Mouse (Mus musculus): Measurements from ENCODE around the gene P2ry6. TPM values are rescaled to one million over a fixed set of nuclear protein-coding genes. Genes with fewer than 3 reads are reported as not detected.

Gene P2ry6
- total RNA-seq (2014; rRNA removed; ENCODE audit: low replicate concordance) = 1.0 and 4.5 TPM in 2 replicates
- polyA plus RNA-seq (2015; fragmentation: Nextera tagmentation; extraction: Ambion mirVana) = 3.5 and 3.9 TPM in 2 replicates

- peaks cover 12% of the 10 kb centered on the region for H3K27me3 ChIP-seq (ENCODE audit: control insufficient read depth, insufficient read depth, low read length)
Measured at GRCm38 (mm10) chr7:100974135-100974903, at the start of gene P2ry6. Gene P2ry6, minus strand, starts transcription at chr7:100974649.

DNA sequence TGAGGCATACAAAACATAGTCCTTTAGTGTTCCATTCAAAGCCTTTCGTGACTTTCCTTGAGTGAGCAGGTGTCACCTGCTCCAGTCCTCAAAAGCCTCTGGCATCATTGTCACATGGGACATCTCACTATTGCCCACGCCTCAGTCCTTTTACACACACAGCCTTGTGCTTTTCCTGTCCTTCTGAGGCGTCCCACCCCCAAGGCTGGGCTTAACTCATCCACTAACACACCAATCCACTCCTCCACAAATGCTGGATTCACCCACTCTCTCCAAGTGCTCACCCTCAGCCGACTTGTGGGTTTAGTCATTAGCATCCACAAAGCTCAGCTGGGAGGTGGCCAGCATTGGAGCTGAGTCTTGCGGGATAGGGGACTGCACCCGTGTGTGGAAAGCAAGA lies 43.0 kb upstream of the P2ry6 start:
- H3K4me1 ChIP-seq (ENCODE audit: control insufficient read depth, insufficient read depth) = peaks cover 3% of the 10 kb centered on the region; the same call in 1 of the 2 replicates
- H3K4me2 ChIP-seq (ENCODE audit: low read depth, low read length) = no peak overlapping the region
- ATAC-seq (ENCODE audit: insufficient read depth, low read depth) (no peak), DNase-seq (ENCODE audit: low spot score) (no peak)
- 46% methylated on average over 6 of the region's 6 CpGs for WGBS
- H3K9me3 ChIP-seq (replicated peaks; ENCODE audit: control insufficient read depth, low read length) = no peaks in the 10 kb centered on the region
- no peak overlapping the region for H3K4me3 ChIP-seq (ENCODE audit: low read depth, low read length)
- H3K9ac ChIP-seq (replicated peaks; ENCODE audit: low read depth, low read length) = no peak overlapping the region
- no peak for TF ChIP-seq CTCF (IDR thresholded peaks at IDR 0.05; ENCODE audit: low read depth)
- TF ChIP-seq EP300 (IDR thresholded peaks at IDR 0.05; ENCODE audit: low read depth) = no peak
- H3K27me3 ChIP-seq (ENCODE audit: control insufficient read depth, insufficient read depth, low read length) = no peaks in the 10 kb centered on the region
- H3K36me3 ChIP-seq (replicated peaks; ENCODE audit: control insufficient read depth, insufficient read depth, low read length) = no peaks in the 10 kb centered on the region
- H3K27ac ChIP-seq (ENCODE audit: low read depth) = no peak overlapping the region

More at GRCm38 (mm10) chr7:100974135-100974903, at the start of gene P2ry6:
- Histone ChIP-seq H3K27ac (ENCODE audit: low read depth) (no peak within 1 kb of the TSS), H3K4me2 (ENCODE audit: low read depth, low read length) (peak within 1 kb of the TSS; percentile 69), H3K4me1 (ENCODE audit: control insufficient read depth, insufficient read depth) (peaks cover 21% of the 10 kb centered on the region), H3K9me3 (replicated peaks; ENCODE audit: control insufficient read depth, low read length) (no peaks in the 10 kb centered on the region), H3K36me3 (replicated peaks; ENCODE audit: control insufficient read depth, insufficient read depth, low read length) (no peaks in the 10 kb centered on the region), H3K4me3 (ENCODE audit: low read depth, low read length) (peak within 1 kb of the TSS; percentile 39), H3K9ac (replicated peaks; ENCODE audit: low read depth, low read length) (0 out of 2 replicates have a peak within 1 kb of the TSS, but pooled peaks have one; percentile 42)
- peak; percentile 63 for ATAC-seq (ENCODE audit: insufficient read depth, low read depth)
- TF ChIP-seq EP300 (IDR thresholded peaks at IDR 0.05; ENCODE audit: low read depth) = no peak
- TF ChIP-seq CTCF (IDR thresholded peaks at IDR 0.05; ENCODE audit: low read depth) = no peak
- peak; percentile 70 for DNase-seq (ENCODE audit: low spot score)
- WGBS = 2% methylated on average over 36 of the region's 36 CpGs

- peaks cover 3% of the 10 kb centered on the region; the same call in 1 of the 2 replicates for H3K4me1 ChIP-seq (ENCODE audit: control insufficient read depth, insufficient read depth)
- no peak for TF ChIP-seq CTCF (IDR thresholded peaks at IDR 0.05; ENCODE audit: low read depth)
- no peak for TF ChIP-seq EP300 (IDR thresholded peaks at IDR 0.05; ENCODE audit: low read depth)
- no peak overlapping the region for H3K4me2 ChIP-seq (ENCODE audit: low read depth, low read length)
- no peak overlapping the region for H3K4me3 ChIP-seq (ENCODE audit: low read depth, low read length)
- H3K27ac ChIP-seq (ENCODE audit: low read depth) = no peak overlapping the region
- H3K9me3 ChIP-seq (replicated peaks; ENCODE audit: control insufficient read depth, low read length) = no peaks in the 10 kb centered on the region
- H3K9ac ChIP-seq (replicated peaks; ENCODE audit: low read depth, low read length) = no peak overlapping the region
- 59% methylated on average over 7 of the region's 7 CpGs for WGBS
- no peaks in the 10 kb centered on the region for H3K36me3 ChIP-seq (replicated peaks; ENCODE audit: control insufficient read depth, insufficient read depth, low read length)
- DNase-seq (ENCODE audit: low spot score) (no peak), ATAC-seq (ENCODE audit: insufficient read depth, low read depth) (no peak)
- no peaks in the 10 kb centered on the region for H3K27me3 ChIP-seq (ENCODE audit: control insufficient read depth, insufficient read depth, low read length)
Measured at GRCm38 (mm10) chr7:101017021-101017461, 42.6 kb upstream of the P2ry6 start.

DNA sequence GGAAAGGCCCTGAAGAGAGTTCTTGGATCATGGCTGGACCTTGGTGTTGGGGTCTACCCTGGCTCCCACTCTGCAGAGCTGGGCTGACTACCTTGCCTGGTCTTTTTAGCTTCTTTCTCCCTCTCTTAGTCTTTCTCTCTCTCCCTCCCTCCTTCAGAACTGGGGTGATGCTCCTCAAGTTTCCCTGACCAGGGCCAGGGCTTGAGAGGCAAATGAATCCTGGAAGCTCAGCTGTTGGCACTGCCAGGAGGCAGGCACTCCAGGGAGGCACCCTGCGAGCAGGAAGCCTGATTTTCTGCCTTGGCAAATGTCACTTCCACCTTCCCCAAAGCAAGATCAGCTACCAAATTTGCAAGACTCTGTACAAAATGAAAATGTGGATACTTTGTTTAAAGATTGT lies 40.5 kb upstream of the P2ry6 start:
- Histone ChIP-seq H3K9me3 (replicated peaks; ENCODE audit: control insufficient read depth, low read length) (no peaks in the 10 kb centered on the region), H3K9ac (replicated peaks; ENCODE audit: low read depth, low read length) (no peak overlapping the region), H3K27ac (ENCODE audit: low read depth) (no peak overlapping the region), H3K4me1 (ENCODE audit: control insufficient read depth, insufficient read depth) (peaks cover 3% of the 10 kb centered on the region; the same call in 1 of the 2 replicates), H3K27me3 (ENCODE audit: control insufficient read depth, insufficient read depth, low read length) (no peaks in the 10 kb centered on the region), H3K36me3 (replicated peaks; ENCODE audit: control insufficient read depth, insufficient read depth, low read length) (no peaks in the 10 kb centered on the region), H3K4me2 (ENCODE audit: low read depth, low read length) (no peak overlapping the region), H3K4me3 (ENCODE audit: low read depth, low read length) (no peak overlapping the region)
- no peak for TF ChIP-seq CTCF (IDR thresholded peaks at IDR 0.05; ENCODE audit: low read depth)
- no peak for TF ChIP-seq EP300 (IDR thresholded peaks at IDR 0.05; ENCODE audit: low read depth)
- 88% methylated on average over 1 of the region's 1 CpGs for WGBS
- no peak for DNase-seq (ENCODE audit: low spot score)
- no peak for ATAC-seq (ENCODE audit: insufficient read depth, low read depth)

DNA sequence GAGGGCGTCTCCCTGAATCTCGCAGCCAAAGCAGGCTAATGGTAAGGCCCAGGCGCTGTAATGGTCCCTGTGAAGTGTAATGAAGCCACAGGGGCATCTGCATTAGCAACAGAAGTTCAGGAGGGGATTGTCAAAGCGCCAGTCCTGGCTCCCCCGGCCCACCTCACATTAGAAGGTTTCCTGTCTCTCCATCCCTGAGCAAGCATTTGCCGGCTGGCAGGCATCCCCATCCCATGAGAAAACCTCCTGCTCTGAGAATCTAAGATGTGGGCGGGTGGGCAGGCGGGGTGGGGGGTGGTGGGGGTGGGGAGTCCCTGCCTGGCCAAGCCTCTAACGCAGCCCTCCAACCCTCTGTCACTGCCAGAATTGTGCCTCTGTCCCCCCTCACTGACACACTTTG lies 39.6 kb upstream of the P2ry6 start:
- Histone ChIP-seq H3K4me3 (ENCODE audit: low read depth, low read length) (no peak overlapping the region), H3K36me3 (replicated peaks; ENCODE audit: control insufficient read depth, insufficient read depth, low read length) (no peaks in the 10 kb centered on the region), H3K27me3 (ENCODE audit: control insufficient read depth, insufficient read depth, low read length) (no peaks in the 10 kb centered on the region), H3K4me2 (ENCODE audit: low read depth, low read length) (no peak overlapping the region), H3K4me1 (ENCODE audit: control insufficient read depth, insufficient read depth) (peaks cover 3% of the 10 kb centered on the region; the same call in 1 of the 2 replicates), H3K9ac (replicated peaks; ENCODE audit: low read depth, low read length) (no peak overlapping the region), H3K27ac (ENCODE audit: low read depth) (no peak overlapping the region), H3K9me3 (replicated peaks; ENCODE audit: control insufficient read depth, low read length) (no peaks in the 10 kb centered on the region)
- WGBS = 61% methylated on average over 9 of the region's 9 CpGs
- ATAC-seq (ENCODE audit: insufficient read depth, low read depth) (no peak), DNase-seq (ENCODE audit: low spot score) (no peak)
- TF ChIP-seq EP300 (IDR thresholded peaks at IDR 0.05; ENCODE audit: low read depth) = no peak
- no peak for TF ChIP-seq CTCF (IDR thresholded peaks at IDR 0.05; ENCODE audit: low read depth)
